Mouse (Mus musculus) olfactory bulb, adult 2 months (tissue): ENCODE measurements around the gene Mlx.

Experiments
- CTCF ChIP-seq: fragments of 200-500 bp; IDR thresholded peaks from 2 replicates; pipeline ENCODE4 v1.5.1; 2012; ENCODE audit warnings: low read depth, mild to moderate bottlenecking, low read length, moderate library complexity; ENCODE audit not compliant: insufficient read depth
- POLR2A ChIP-seq: fragments of 200-500 bp; IDR thresholded peaks from 2 replicates; pipeline ENCODE4 v1.6.1; 2012; ENCODE audit warnings: mild to moderate bottlenecking, low read depth, low read length, moderate library complexity; ENCODE audit not compliant: insufficient read depth

- TF ChIP-seq CTCF (no peak), POLR2A (no peak)
Observed at GRCm38 (mm10) chr11:101131701-101132100, 44.6 kb downstream of the Mlx start.
